Mouse (Mus musculus): ENCODE measurements at regions not wholly inside any gene's neighbourhood (a gene's known extent, or its start where the extent isn't known, plus 50 kb on each side); places are given as distances from the start of the nearest gene placed in this dataset.

GRCm38 (mm10) chr17:88175951-88176623 is 111.0 kb upstream of the Fbxo11 start:
- no peak for TF ChIP-seq POLR2A (IDR thresholded peaks at IDR 0.05; ENCODE audit: insufficient read depth, low read depth, low read length)
- TF ChIP-seq CTCF (IDR thresholded peaks at IDR 0.05), result no peak
